Mouse (Mus musculus) heart, adult 2 months (tissue): Measurements from ENCODE around the gene Ccdc154.

Source experiments
- CTCF ChIP-seq: fragments of 200-600 bp; IDR thresholded peaks from 2 replicates; pipeline ENCODE4 v1.8.1; 2022; ENCODE audit warnings: antibody characterized with exemption, mild to moderate bottlenecking, moderate library complexity
- EP300 ChIP-seq: fragments of 200-500 bp; IDR thresholded peaks from 2 replicates; pipeline ENCODE4 v1.6.1; 2011; ENCODE audit warnings: low read depth, low read length, control low read depth; ENCODE audit not compliant: insufficient read depth
- POLR2A ChIP-seq: fragments of 200-500 bp; IDR thresholded peaks from 2 replicates; pipeline ENCODE4 v1.6.1; 2011; ENCODE audit warnings: mild to moderate bottlenecking, low read depth, low read length, control low read depth; ENCODE audit not compliant: insufficient read depth

GRCm38 (mm10) chr17:25220746-25221145, 58.5 kb downstream of the Ccdc154 start:
- TF ChIP-seq CTCF (no peak), POLR2A (no peak), EP300 (no peak)
